Mouse (Mus musculus) forebrain, embryonic 10.5 days (tissue): ENCODE data around the gene Gm4175. TPM values are rescaled to one million over a fixed set of nuclear protein-coding genes. Genes with fewer than 3 reads are reported as not detected.
"Not testable (repeated sequence)": the region's sequence is repeated elsewhere in the genome, so short reads cannot be mapped to it uniquely, and the experiment has no call there.

Experiments used
- DNase-seq: peaks from one replicate; pipeline ENCODE4 v3.0.0-alpha.2; 2017; ENCODE audit warnings: low spot score; ENCODE audit errors: extremely low spot score
- H3K27ac ChIP-seq: fragments of 300-500 bp; sonication (generic); 2 replicates; pipeline ENCODE4 v1.5.1; 2016; ENCODE audit warnings: mild to moderate bottlenecking
- H3K27me3 ChIP-seq: fragments of 300-500 bp; sonication (generic); 2 replicates; pipeline ENCODE4 v1.6.1; 2016; ENCODE audit warnings: mild to moderate bottlenecking; ENCODE audit not compliant: poor library complexity, severe bottlenecking
- H3K36me3 ChIP-seq: fragments of 300-500 bp; sonication (generic); replicated peaks from 2 replicates; pipeline ENCODE4 v1.6.1; 2016; ENCODE audit warnings: mild to moderate bottlenecking, moderate library complexity
- H3K4me1 ChIP-seq: fragments of 300-500 bp; sonication (generic); 2 replicates; pipeline ENCODE4 v1.6.1; 2016
- H3K4me3 ChIP-seq: fragments of 300-500 bp; sonication (generic); 2 replicates; pipeline ENCODE4 v1.5.1; 2016; ENCODE audit warnings: mild to moderate bottlenecking, moderate library complexity
- H3K9me3 ChIP-seq: fragments of 300-500 bp; sonication (generic); 2 replicates; pipeline ENCODE4 v1.6.1; 2016; ENCODE audit warnings: mild to moderate bottlenecking, moderate library complexity
- WGBS: fragments of 180-500 bp; shearing (Covaris S2); methylation state at CpG from one replicate; pipeline ENCODE4 v1.1.7; 2016; 5-methylcytosine and 5-hydroxymethylcytosine counted together
- polyA plus RNA-seq: library from polyadenylated mRNA; unstranded; fragments of >200 nt; fragmentation: Nextera tagmentation; extraction: Ambion mirVana; gene quantifications from 2 replicates; pipeline ENCODE4 v1.2.1, GENCODE M21; 2016

Gm4175 gene
- polyA plus RNA-seq: not detected in 2 replicates

DNA sequence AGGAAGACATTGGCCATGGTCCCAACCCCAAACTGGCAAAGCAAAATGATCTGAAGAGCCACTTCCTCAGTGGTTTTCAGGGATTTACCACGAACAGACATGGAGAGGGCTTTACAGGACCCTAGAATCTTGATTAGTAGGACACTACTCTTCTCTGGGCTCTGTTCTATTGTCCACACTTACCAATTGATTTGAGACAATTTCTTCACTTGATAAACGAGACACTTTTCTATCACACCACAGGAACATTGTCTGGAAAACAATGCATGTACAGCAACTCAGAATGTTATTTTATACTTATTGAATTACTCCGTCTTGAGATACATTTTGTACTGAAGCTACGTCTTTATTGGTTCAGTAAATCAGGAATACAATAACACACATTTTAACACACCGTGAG, at the start of gene Gm4175:
TSS of gene Gm4175 (minus strand) at position 101 of the 400 bp plus-strand sequence.
- not testable (repeated sequence) for H3K4me1 ChIP-seq, H3K27me3 ChIP-seq, H3K9me3 ChIP-seq, H3K4me3 ChIP-seq, H3K27ac ChIP-seq, DNase-seq, H3K36me3 ChIP-seq
- WGBS: no CpG with 5 or more reads among the region's 5 CpGs

DNA sequence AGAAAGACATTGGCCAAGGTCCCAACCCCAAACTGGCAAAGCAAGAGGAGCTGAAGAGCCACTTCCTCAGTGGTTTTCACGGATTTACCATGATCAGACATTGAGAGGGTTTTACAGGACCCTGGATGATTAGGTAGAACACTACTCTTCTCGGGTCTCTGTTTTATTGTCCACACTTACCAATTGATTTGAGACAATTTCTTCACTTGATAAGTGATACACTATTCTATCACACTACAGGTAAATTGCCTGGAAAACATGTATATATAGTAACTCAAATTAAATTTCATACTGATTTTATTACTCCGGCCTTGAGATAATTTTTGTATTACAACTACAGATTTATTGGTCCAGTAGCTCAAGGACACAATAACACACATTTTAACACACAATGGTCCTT, 35.4 kb upstream of the Gm4175 start, which contains the start of gene Gm4177:
TSS of gene Gm4177 (minus strand) at position 101 of the 400 bp plus-strand sequence.
- no CpG with 5 or more reads among the region's 3 CpGs for WGBS
- H3K4me1 ChIP-seq, H3K27me3 ChIP-seq, H3K27ac ChIP-seq, DNase-seq, H3K4me3 ChIP-seq, H3K36me3 ChIP-seq, H3K9me3 ChIP-seq: not testable (repeated sequence)

Other genes starting within 250 kb of the Gm4175 start
- gene Vmn1r130, start 249.7 kb downstream of the Gm4175 start, polyA plus RNA-seq: not detected in 2 replicates
- gene Vmn1r131, start 215.4 kb downstream of the Gm4175 start, polyA plus RNA-seq: not detected in 2 replicates
- not detected in 2 replicates for gene Vmn1r132, start 147.4 kb downstream of the Gm4175 start, polyA plus RNA-seq
- gene Gm4177, start 35.3 kb upstream of the Gm4175 start, polyA plus RNA-seq: not detected in 2 replicates
- not detected in 2 replicates for gene Vmn1r135, start 70.9 kb upstream of the Gm4175 start, polyA plus RNA-seq
- not detected in 2 replicates for gene Gm5725, start 82.8 kb upstream of the Gm4175 start, polyA plus RNA-seq
- gene Gm5891, start 159.8 kb upstream of the Gm4175 start, polyA plus RNA-seq: not detected in 2 replicates
- gene Vmn1r137, start 233.1 kb upstream of the Gm4175 start, polyA plus RNA-seq: not detected in 2 replicates